Mouse (Mus musculus) cerebellum, adult 11 months (tissue): Measurements from ENCODE around the gene 4931406P16Rik.
A peak's percentile ranks its signal among the peaks of the same experiment; 100 is the strongest.

Source experiments
- DNase-seq: peaks from one replicate; pipeline ENCODE4 v3.0.0; 2022

The 4931406P16Rik gene

GRCm38 (mm10) chr7:34242176-34242575, 71.2 kb downstream of the 4931406P16Rik start:
- DNase-seq: peak; percentile 69

GRCm38 (mm10) chr7:34238086-34238485, 75.3 kb downstream of the 4931406P16Rik start:
- DNase-seq: no peak

- DNase-seq: no peak
These were observed 77.7 kb downstream of the 4931406P16Rik start for GRCm38 (mm10) chr7:34235602-34236001.

- no peak for DNase-seq
These were observed 78.5 kb downstream of the 4931406P16Rik start for GRCm38 (mm10) chr7:34234610-34235561.

- DNase-seq: peak; percentile 100
These were observed 79.3 kb downstream of the 4931406P16Rik start for GRCm38 (mm10) chr7:34233909-34234609.

- DNase-seq: no peak
These were observed 80.3 kb downstream of the 4931406P16Rik start for GRCm38 (mm10) chr7:34232785-34233725.

- peak; percentile 71 for DNase-seq
These were observed 83.2 kb downstream of the 4931406P16Rik start, which contains the start of gene Gpi1 for GRCm38 (mm10) chr7:34230116-34230515. Gpi1 (minus strand) TSS chr7:34230336.

GRCm38 (mm10) chr7:34229691-34230111, 83.7 kb downstream of the 4931406P16Rik start:
- DNase-seq: peak; percentile 57

- no peak for DNase-seq
These were observed 84.2 kb downstream of the 4931406P16Rik start for GRCm38 (mm10) chr7:34229153-34229552.

GRCm38 (mm10) chr7:34228641-34229040, 84.7 kb downstream of the 4931406P16Rik start:
- no peak for DNase-seq

- no peak for DNase-seq
These were observed 86.5 kb downstream of the 4931406P16Rik start for GRCm38 (mm10) chr7:34226846-34227245.

- DNase-seq: no peak
These were observed 87.3 kb downstream of the 4931406P16Rik start for GRCm38 (mm10) chr7:34226086-34226485.

GRCm38 (mm10) chr7:34224308-34224707, 89.0 kb downstream of the 4931406P16Rik start:
- no peak for DNase-seq

GRCm38 (mm10) chr7:34222340-34222739, 91.0 kb downstream of the 4931406P16Rik start:
- DNase-seq: no peak

- DNase-seq: no peak
These were observed 91.6 kb downstream of the 4931406P16Rik start for GRCm38 (mm10) chr7:34221594-34222250.

- no peak for DNase-seq
These were observed 94.9 kb downstream of the 4931406P16Rik start for GRCm38 (mm10) chr7:34218496-34218895.

GRCm38 (mm10) chr7:34216474-34216873, 96.9 kb downstream of the 4931406P16Rik start:
- no peak for DNase-seq

GRCm38 (mm10) chr7:34215481-34215880, 97.9 kb downstream of the 4931406P16Rik start:
- DNase-seq: no peak

GRCm38 (mm10) chr7:34214644-34215043, 98.7 kb downstream of the 4931406P16Rik start:
- no peak for DNase-seq

- no peak for DNase-seq
These were observed 100.1 kb downstream of the 4931406P16Rik start for GRCm38 (mm10) chr7:34213281-34213680.

GRCm38 (mm10) chr7:34208027-34208745, 105.2 kb downstream of the 4931406P16Rik start:
- DNase-seq: no peak
